Mouse (Mus musculus) v-Abl transformed pro-B cells (cell line): ENCODE measurements around the gene Ngef.

ENCODE experiments used
- in situ Hi-C, 2 experiments: fragments of 400-800 bp; cut with MboI; formaldehyde crosslinking; loops; one replicate each; pipeline ENCODE4 v1.15.1; 2025; ENCODE audit not compliant: unreplicated experiment in 2 of 2

Ngef gene

DNA sequence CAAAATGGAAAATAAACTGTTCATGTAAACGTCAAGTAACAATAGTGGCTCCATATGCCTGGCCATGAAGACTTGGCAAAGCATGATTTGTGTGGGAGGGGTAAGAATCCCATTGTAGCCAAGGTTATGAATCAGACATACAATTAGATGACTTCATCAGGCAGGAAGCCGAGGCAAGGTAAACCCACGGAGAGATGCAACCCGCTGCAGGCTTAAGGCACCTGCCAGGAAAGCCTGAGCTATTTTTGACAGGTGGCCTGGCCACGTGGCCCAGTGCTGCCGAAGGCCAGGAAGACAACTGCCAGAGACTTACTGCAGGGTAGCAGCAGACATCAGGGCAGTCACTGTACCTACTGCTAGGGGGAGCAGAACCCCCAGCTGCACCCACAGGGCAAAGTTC, 87.3 kb downstream of the Ngef start:
- in situ Hi-C loops, result loop anchor here in 1 of 2 experiments (25.0 kb wide), 1 partner anchor 101 kb away; no protein-coding TSS in a partner anchor

DNA sequence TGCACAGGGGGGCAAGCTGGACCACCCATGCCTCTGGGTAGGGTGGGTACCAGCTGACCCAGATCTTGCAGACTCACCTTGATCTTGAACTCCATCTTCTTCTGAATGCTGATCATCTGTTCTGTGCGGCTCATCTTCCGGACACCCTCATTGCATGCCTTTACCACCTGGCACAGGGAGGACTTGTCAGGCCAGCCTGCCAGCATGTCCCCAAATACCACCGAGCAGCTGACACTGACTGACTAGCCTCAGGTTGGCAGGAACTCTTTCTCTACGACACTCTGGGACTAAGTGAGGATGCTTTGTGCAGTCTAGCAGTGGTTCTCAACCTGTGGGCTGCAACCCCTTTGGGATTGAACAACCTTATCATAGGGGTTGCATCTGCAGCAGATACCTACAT, 91.1 kb downstream of the Ngef start:
- in situ Hi-C loops, result loop anchor here in 1 of 2 experiments (25.0 kb wide), 1 partner anchor 105 kb away; no protein-coding TSS in a partner anchor

DNA sequence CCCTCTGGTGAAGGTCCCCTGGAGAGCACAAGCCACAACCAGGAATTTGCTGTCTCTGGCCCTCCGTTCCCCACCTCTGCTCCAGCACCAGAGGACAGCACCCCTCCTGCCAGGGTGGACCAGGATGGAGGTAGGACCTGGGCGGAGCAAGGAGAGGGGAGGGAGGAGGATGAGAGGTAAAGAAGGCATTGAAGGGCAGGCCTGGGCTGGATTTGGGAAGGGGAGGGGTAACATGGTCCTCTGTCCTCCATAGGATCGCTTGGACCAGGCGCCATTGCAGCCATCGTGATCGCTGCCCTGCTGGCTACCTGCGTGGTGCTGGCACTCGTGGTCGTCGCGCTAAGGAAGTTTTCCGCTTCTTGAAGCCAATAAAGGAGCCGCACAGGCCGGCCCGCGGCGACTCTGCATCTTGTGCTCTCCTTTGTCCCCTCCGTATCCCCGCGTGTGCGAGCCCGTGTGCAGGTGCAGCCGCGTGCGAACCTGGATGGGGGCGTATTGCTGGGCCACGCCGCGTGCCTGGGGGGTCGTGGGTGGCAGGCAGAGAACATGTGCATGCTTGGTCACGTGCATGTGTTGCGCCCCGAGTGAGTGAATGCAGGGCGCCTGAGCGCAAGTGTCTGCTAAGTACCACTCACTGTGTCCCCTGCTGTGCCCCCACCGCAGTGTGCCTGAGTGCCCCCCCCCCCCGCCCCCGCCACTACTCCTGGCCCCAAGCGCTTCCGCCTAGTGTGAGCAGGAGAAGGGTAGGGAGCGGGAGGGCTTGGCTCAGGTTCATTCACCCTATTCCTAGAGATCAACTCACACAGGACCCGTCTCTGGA, 98.4 kb downstream of the Ngef start:
- in situ Hi-C loops, result loop anchor here in 1 of 2 experiments (25.0 kb wide), 1 partner anchor 112 kb away; no protein-coding TSS in a partner anchor

DNA sequence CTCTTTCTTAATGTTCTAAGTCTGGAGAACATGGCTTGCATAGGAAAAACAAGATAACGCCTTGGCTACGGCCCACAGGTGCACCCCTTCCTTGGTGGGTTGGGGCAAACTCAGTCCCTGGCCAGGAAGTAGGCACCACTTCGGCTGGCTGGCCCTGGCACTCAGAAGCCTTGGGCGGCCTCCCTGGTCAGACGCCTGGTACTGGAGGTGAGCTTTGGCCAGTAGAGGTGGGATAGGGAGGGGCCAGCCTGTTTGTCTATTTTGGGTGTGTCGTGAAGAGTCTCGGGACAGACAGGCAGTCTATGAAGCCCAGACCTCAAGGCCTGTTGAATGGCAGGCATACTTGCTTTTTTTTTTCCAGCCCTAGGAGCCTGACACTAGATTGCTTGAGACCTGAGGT, 101.1 kb downstream of the Ngef start:
- in situ Hi-C loops, result loop anchor here (5.0 to 25.0 kb wide), 2 partner anchors 195 to 640 kb away; partner anchors contain the start of gene Ugt1a6b (in 1 of the 2)

DNA sequence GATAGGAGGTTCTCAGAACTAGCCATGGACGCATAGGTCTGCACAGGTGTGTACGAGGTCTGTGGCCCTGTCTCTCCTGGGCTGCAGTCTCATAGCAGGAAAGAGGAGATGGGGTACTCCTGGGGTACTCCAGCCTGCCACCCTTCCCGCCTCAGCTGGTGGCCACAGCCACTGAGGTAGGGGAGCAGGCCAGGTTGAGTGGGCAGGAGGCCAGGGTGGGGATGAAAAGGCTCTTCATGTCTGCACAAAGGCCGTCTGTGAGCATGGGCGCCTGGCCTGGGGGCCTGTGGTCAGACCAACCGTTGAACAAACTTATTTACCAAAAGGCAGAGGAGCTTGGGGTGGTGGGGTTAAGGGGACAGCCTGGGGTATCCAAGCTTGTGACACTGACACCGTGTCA, 101.8 kb downstream of the Ngef start:
- in situ Hi-C loops, result loop anchor here (5.0 to 25.0 kb wide), 2 partner anchors 195 to 640 kb away; partner anchors contain the start of gene Ugt1a6b (in 1 of the 2)

DNA sequence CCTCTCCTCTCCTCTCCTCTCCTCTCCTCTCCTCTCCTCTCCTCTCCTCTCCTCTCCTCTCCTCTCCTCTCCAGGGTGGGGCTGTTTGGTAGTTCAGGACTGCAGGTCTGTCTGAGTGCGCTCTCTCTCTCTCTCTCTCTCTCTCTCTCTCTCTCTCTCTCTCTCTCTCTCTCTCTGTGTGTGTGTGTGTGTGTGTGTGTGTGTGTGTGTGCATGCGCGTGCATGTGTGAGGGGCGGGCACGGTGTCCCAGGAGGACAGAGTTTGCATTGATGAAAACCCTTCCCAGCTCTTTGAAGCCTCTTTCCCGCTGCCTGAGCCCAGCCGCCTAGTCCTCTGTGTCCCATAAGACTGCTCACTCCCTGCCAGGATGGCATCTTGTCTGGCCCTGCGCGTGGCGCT, 103.7 kb downstream of the Ngef start, which contains the start of gene Snorc:
TSS of gene Snorc (plus strand) at position 301 of the 400 bp plus-strand sequence.
- in situ Hi-C loops, result loop anchor here (5.0 to 25.0 kb wide), 2 partner anchors 197 to 642 kb away; partner anchors contain the start of gene Ugt1a6b (in 1 of the 2)

DNA sequence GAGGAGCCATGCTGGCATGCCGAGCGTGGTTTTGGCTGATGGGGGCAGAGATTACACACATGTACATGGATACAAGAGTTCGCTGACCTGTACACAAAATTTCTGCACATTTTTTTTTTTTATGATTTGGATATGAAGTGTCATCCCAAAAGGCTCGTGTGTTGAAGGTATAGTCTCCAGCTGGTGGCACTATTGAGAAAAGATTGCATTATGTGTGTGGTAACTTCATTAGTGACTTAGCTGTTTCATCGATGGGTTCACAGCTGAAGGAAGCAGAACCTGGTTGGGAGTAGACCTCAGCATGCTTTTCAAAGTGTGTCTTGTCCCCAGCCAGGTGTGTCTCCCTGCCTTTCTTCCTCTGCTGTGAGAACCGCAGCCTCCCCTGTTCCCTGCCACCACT, 105.3 kb downstream of the Ngef start:
- in situ Hi-C loops, result loop anchor here in 1 of 2 experiments (25.0 kb wide), 1 partner anchor 644 kb away; the partner anchor contains the start of gene Ugt1a6b

DNA sequence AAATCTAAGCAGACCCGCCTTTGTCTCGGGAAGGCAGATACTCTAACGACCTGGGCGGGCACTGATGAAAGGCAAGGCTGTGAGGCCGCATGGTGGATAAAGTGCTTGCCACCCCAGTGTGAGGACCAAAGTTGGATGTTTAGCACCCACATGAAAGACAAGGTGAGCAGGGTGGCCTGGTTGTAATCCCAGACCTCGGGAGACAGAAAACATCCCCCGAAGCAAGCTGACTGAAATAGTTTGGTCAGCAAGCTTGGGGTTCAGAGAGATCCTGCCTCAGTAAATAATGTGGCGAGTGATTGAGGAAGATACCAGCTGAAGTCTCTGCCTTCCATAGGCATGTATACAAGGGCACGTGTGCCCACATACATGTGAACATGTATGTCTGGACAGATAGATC, 106.2 kb downstream of the Ngef start:
- in situ Hi-C loops, result loop anchor here in 1 of 2 experiments (25.0 kb wide), 1 partner anchor 645 kb away; the partner anchor contains the start of gene Ugt1a6b

DNA sequence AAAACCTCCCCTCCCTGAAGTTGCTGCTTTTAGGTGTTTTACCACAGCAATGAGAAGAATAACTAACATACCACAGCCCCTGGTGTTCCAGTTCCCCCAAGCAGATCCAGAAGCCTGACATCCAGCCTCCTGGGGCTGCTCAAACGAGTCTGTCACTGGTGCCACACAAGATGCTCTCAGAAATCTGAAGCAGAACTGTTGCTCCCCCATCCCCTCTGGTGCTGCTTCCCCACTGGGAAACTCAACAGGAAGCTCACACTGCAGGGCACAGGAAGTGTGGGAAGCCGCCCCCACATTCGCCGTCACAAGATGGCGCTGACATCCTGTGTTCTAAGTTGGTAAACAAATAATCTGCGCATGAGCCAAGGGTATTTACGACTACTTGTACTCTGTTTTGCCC, 113.8 kb downstream of the Ngef start:
- in situ Hi-C loops, result loop anchor here in 1 of 2 experiments (25.0 kb wide), 1 partner anchor 652 kb away; the partner anchor contains the start of gene Ugt1a6b

DNA sequence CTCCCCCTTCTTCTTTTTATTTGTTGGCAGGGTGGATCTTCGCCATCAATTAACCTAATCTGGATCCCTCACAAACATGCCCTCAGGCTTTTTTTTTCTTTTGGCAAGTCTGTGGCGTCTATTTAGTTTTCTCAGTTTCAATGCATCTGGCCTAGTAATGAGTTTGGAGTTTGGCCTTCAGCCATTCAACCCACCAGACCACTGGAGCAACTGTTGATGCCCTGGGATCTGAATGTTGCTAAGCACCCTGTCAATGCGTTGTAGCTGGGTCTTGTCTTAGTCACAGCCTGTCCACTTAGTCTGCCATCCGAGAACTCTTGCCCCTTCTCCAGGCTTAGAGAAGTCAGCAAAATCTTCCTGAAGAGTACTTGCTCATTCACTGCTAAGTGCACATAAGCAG, 115.6 kb downstream of the Ngef start:
- in situ Hi-C loops, result loop anchor here in 1 of 2 experiments (25.0 kb wide), 1 partner anchor 654 kb away; the partner anchor contains the start of gene Ugt1a6b

DNA sequence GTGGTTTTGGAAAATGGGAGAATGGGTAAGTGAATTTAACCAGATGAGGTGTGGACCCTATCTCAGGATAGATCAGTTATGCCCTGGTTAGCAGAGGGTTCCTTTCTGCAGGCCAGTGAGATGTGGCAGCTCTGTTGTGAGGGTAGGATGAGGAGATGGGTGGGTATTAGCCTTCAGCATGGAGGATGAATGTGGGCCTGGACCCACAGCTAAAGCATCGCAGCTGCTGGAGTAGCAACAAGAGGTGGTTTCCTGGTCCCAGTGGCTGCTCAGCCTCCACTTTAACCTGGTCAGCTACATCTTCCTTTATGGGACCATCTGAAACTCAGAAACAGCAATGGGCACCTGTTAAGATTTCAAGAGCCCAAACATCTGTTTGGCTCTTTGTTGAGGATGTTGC, 117.2 kb downstream of the Ngef start:
- in situ Hi-C loops, result loop anchor here in 1 of 2 experiments (25.0 kb wide), 1 partner anchor 656 kb away; the partner anchor contains the start of gene Ugt1a6b

DNA sequence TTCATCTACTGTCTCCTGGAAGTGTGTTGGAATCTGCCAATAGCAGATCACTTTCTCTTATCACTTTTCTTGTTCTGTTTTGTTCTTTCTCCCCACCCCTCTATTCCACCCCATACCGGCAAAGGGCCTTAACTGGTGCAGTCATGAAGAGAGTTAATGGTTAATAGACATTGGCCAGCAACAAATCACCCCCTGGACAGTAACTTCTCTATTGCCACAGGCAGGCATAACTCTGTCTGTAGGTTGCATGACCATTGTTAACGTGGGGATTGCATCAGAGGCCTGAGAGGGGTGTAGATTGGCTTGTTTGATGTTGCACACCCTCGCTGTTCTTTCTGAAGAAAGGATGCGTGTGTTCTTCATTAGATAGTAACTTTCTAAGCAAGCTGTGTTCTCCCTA, 124.2 kb downstream of the Ngef start:
- in situ Hi-C loops, result loop anchor here (5.0 to 25.0 kb wide), 6 partner anchors 263 to 838 kb away; partner anchors contain the start of genes Hjurp (in 2 of the 2), Trpm8 (in 2 of the 2) and Ugt1a6a (in 1 of the 2)

DNA sequence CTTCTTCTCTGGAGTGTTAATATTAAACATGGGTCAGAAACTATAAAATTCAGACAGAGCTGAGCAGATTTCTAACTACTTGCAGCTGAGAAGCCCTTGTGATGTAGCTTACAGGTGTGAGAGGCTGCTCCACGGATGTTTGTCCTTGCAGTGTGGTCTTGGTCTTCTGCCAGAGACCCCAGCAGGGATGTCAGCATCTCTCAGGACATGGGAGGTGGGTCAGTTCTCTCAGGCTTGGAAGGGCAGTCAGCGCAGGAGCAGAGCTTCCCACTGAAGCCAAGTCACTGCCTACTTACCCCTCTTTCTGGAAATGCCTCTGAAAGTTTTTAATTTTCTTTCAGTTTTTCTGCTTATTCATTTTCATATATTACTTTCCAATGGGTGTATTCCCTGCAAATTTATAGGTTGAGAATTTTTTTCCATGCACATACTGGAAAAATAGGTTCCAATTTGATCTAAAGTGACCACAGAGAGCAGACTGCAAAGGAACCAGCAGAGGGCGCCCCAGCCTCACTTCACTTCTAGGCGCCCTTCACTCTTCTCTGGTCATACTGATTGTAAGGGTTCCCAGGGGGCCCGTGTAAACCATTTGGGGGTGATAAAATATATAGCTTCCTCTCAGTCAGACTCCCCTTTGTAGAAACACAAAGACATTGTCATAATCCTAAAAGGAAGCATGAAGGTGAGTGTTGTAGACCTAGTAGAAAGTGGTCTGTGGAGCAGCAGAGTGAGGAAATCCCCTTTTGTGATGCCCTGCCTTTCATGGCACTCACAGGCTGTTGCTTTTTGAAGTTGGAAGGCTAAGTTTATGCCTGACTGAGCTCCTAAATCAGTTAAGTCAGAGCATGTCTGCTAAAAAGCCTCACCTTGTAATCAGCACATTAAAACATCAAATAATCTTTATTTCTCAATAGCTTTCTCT, 126.2 kb downstream of the Ngef start:
- in situ Hi-C loops, result loop anchor here (5.0 to 25.0 kb wide), 6 partner anchors 265 to 840 kb away; partner anchors contain the start of genes Hjurp (in 2 of the 2), Trpm8 (in 2 of the 2) and Ugt1a6a (in 1 of the 2)

DNA sequence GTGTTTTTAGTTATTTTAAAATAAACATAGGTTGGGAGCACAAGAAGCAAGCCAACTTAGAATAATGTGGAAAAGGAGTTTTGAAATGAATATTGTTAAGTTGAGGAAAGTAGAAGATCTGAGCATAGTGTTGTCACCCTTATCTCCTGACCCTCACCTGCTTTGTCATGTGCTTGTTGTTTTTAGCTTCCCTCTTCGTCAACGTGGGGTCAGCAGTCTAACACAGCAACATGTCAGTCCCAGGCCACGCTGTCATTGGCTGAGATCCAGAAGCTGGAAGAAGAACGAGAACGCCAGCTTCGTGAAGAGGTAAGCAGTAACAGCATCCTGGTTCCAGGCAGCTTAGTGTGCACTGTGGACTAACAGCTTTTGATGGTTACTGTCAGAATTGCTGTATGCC, 137.1 kb downstream of the Ngef start:
- in situ Hi-C loops, result loop anchor here (25.0 kb wide), 5 partner anchors 276 to 851 kb away; partner anchors contain the start of genes Hjurp (in 2 of the 2), Trpm8 (in 2 of the 2) and Ugt1a6a (in 1 of the 2)

DNA sequence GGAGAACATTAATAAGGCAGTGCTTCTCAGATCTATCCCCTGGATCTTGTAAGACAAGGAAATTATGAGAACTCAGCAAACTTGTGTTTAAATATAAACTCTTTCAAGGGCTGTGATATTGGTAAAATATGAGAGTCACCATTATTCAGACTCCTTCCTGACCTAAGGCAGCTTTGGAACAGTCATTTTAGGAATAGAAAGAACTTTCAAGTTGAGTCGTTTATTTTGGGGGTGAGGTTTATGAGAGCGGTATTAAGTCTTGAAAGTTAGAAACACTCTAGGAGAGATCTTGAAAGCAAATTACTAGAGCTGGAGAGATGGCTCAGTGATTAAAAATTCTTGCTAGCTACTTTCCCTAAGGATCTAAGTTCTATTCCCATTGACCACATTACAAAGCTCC, 138.5 kb downstream of the Ngef start:
- in situ Hi-C loops, result loop anchor here (25.0 kb wide), 5 partner anchors 277 to 852 kb away; partner anchors contain the start of genes Hjurp (in 2 of the 2), Trpm8 (in 2 of the 2) and Ugt1a6a (in 1 of the 2)
